Mouse (Mus musculus) brown adipose tissue, adult 24 weeks (tissue): ENCODE results near the gene Arl8b. TPM values are rescaled to one million over a fixed set of nuclear protein-coding genes. Genes with fewer than 3 reads are reported as not detected.
A peak's percentile ranks its signal among the peaks of the same experiment; 100 is the strongest.

Experiments used
- H3K27ac ChIP-seq: fragments of 200-500 bp; replicated peaks from 2 replicates; pipeline ENCODE4 v1.5.1; 2012; ENCODE audit warnings: low read depth, mild to moderate bottlenecking, low read length
- H3K4me1 ChIP-seq: fragments of 200-500 bp; 2 replicates; pipeline ENCODE4 v1.6.1; 2012; ENCODE audit warnings: low read length, mixed read lengths; ENCODE audit not compliant: control insufficient read depth, insufficient read depth, insufficient read length
- H3K4me3 ChIP-seq: fragments of 200-500 bp; 2 replicates; pipeline ENCODE4 v1.5.1; 2012; ENCODE audit warnings: low read depth, mild to moderate bottlenecking, low read length, moderate library complexity; ENCODE audit not compliant: insufficient read depth
- polyA plus RNA-seq: library from polyadenylated mRNA; stranded (reverse); fragments of >200 nt; gene quantifications from 2 replicates; pipeline ENCODE4 v1.2.4, GENCODE M21; 2012; ENCODE audit not compliant: missing spikeins, insufficient read depth, insufficient read length

Arl8b gene
- polyA plus RNA-seq = 66.3 and 96.4 TPM in 2 replicates

DNA sequence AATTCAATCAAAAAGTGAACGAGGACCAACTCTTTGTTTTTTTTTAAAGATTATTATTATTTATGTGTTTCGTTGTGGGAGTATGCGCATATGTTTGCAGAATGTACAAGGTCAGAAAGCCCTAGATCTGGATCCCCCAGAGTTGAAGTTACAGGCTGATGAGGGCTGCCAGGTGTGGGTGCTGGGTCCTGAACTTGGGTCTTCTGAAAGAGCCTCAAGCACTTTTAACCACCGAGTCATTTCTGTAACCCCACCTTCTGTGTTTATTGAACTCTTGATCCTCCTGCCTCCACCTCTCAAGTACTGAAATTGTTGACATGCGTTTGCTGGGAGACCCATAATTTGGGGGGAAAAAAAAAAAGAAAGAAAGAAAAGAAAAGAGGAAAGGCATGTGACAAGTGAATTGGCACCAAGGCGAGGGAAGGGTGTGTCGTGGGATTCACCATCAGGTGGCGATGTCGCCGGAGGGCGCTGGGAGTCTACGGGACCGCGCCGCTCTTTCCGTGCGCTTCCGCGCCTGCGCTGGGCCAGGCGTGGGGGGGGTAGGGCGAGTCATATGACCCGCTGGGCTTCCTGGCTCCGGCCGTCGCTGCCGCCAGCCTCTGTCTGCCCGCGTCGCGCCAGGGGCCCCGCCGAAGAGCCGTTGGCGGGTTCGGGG, at the start of gene Arl8b:
Arl8b (plus strand) TSS at position 574 of the 658 bp plus-strand sequence.
- H3K4me3 ChIP-seq = peak within 1 kb of the TSS; percentile 88
- H3K27ac ChIP-seq = peak within 1 kb of the TSS; percentile 84
- peaks cover 12% of the 10 kb centered on the region for H3K4me1 ChIP-seq

DNA sequence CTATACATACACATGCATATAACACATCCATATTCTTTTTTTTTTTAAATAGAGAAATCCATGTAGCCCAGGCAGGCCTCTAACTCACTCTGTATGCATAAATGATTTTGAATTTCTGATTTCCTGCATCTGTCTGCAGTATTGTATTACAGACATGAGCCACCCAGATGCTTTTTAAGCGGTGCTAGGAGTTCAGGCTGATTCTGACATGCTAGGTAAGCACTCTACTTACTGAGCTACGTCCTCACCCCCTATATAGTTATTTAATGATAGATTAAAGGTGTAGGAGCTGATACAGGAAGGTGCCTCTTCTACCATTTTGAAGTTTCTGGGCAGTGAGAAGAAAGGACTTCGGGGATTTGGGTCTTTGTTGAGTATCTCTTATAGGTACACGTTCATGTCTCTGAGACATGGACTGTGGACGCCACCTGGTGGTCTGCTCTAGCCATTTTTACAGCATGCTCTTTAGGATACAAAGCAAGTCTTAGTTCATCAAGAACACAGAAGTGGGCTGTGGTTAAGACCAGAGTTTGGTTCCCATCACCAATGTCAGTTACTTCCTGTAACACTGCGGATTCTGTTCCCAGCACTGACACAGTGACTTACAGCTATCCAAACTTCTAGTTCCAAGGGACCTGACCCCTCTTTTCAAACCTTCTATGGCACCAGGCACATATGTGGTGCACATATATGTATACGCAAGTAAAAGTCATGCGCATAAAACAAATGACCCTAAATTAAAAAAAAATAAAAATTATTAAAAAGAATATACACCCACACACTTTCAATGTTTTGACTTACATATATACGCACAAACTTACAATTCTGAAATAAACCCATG, 46.8 kb upstream of the Arl8b start:
- Histone ChIP-seq H3K4me3 (no peak overlapping the region), H3K4me1 (no peaks in the 10 kb centered on the region), H3K27ac (no peak overlapping the region)

DNA sequence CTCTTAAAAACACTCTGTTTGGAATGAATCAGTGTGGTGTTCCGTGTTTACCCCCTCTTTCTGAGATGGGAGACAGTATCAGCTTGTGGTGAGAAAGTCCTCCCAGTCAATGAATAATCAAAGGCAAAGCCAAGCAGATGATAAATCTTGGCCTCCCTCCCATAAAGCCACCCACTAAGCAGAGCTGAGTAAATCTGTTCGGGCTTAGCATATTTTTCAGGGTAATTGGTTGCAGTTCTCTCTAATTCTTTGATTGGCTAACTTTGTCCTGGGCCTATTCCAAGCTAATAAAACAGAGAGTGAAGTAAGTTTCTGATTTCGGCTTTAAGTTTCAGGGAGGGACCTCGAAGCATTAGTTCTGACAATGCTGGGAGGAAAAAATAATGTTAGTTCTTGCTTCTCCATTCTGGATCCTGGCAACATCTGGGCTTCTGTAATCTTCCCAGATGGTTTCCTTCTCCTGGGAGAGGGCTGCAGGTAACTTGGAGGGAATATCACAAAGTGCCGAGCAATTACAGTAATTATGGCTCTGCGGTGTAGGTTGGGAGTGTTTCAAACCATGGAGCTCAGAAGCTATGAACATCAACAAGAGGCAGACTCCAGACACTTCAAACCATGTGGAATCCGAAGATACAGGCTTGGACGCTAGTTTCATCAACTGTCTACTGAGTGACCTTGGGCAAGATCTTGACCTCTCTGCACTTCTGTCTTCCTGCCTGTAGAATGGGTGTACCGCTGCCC, 44.3 kb upstream of the Arl8b start:
- no peak overlapping the region for H3K27ac ChIP-seq
- no peaks in the 10 kb centered on the region for H3K4me1 ChIP-seq
- H3K4me3 ChIP-seq = no peak overlapping the region

GRCm38 (mm10) chr6:108740579-108740978, 42.3 kb upstream of the Arl8b start:
- no peak overlapping the region for H3K27ac ChIP-seq
- no peak overlapping the region for H3K4me3 ChIP-seq
- H3K4me1 ChIP-seq = no peaks in the 10 kb centered on the region

GRCm38 (mm10) chr6:108743730-108744129, 39.2 kb upstream of the Arl8b start:
- Histone ChIP-seq H3K27ac (no peak overlapping the region), H3K4me3 (no peak overlapping the region), H3K4me1 (no peaks in the 10 kb centered on the region)

GRCm38 (mm10) chr6:108751324-108751723, 31.6 kb upstream of the Arl8b start:
- H3K27ac ChIP-seq = no peak overlapping the region
- no peak overlapping the region for H3K4me3 ChIP-seq
- no peaks in the 10 kb centered on the region for H3K4me1 ChIP-seq

GRCm38 (mm10) chr6:108752395-108752794, 30.5 kb upstream of the Arl8b start:
- Histone ChIP-seq H3K27ac (no peak overlapping the region), H3K4me1 (no peaks in the 10 kb centered on the region)

DNA sequence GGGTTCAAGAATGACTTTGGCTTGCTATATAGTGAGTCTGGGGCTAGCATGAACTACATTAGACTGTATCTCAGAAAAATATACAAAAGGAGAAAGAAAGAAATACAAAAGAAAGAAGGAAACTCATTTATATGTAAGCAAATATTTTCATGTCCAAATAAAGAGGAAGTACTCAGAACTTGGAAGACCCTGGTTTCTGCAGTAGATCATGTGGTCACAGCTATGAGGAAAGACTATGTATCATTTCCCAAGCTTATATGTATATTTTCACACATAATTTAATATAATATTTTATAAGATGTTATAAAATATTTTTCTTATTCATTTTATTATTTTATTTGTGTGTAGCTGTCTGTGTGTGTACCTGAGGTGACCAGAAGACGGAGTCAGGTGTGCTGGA, 29.4 kb upstream of the Arl8b start:
- Histone ChIP-seq H3K4me3 (no peak overlapping the region), H3K27ac (no peak overlapping the region), H3K4me1 (no peaks in the 10 kb centered on the region)

More at GRCm38 (mm10) chr6:108752395-108752794, 30.5 kb upstream of the Arl8b start:
- no peak overlapping the region for H3K4me3 ChIP-seq

DNA sequence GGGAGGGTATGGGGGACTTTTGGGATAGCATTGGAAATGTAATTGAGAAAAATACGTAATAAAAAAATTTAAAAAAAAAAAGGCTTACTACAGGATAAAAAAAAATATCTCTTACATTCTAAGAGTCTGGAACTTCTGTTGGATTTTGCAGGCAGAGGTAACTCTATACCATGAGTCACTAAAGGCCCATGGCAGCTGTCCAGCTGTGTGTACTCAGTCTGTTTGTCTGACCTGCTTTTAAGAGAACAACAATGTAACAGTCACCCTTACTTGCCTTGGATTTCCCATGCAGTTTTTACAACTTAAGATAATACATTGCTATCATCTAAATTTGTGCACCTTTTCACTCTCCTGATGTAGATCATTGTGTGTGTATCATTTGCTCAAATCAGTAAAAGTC, 28.5 kb upstream of the Arl8b start:
- no peaks in the 10 kb centered on the region for H3K4me1 ChIP-seq
- H3K27ac ChIP-seq = no peak overlapping the region
- no peak overlapping the region for H3K4me3 ChIP-seq

DNA sequence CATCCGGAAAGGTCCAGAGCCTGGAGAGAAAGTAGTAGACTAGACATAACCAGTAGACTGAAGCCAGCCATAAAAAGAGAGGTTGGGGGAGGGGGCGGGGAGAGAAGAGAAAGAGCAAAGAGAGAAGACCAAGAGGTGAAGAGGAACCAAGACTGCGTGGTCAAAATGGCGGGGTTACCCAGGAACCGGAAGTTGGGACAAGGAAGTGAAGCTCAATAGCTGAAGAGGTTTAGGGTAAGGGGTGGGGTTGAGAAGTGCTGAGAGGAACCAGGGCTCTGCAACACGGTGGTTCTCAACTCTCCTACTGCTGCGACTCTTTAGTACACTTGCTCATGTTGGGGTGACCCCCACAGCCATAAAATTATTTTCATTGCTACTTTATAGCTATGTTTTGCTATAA, 27.0 kb upstream of the Arl8b start:
- Histone ChIP-seq H3K4me3 (no peak overlapping the region), H3K27ac (no peak overlapping the region), H3K4me1 (no peaks in the 10 kb centered on the region)

- Histone ChIP-seq H3K4me1 (no peaks in the 10 kb centered on the region), H3K27ac (no peak overlapping the region), H3K4me3 (no peak overlapping the region)
Measured at GRCm38 (mm10) chr6:108758997-108759697, 23.8 kb upstream of the Arl8b start.

DNA sequence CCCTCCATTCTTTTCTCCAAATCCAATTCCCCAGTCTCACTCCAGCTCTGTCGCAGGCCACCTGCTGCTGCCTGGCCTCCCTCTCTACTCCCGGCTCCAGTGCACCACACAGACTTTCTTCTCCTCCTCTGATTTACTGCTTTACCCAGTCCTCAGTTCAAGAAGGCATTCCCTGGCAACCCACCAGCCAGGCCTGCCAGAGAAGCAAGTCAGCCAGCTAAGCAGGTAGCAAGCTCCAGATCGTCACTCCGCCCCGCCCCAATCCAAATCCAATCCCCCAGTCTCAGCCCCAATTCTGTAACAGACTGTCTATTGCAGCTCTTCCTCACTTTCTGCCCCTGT, 23.2 kb upstream of the Arl8b start:
- Histone ChIP-seq H3K4me1 (no peaks in the 10 kb centered on the region), H3K27ac (no peak overlapping the region), H3K4me3 (no peak overlapping the region)

GRCm38 (mm10) chr6:108770880-108771279, 12.0 kb upstream of the Arl8b start:
- H3K4me3 ChIP-seq = no peak overlapping the region
- H3K27ac ChIP-seq = no peak overlapping the region
- no peaks in the 10 kb centered on the region for H3K4me1 ChIP-seq

DNA sequence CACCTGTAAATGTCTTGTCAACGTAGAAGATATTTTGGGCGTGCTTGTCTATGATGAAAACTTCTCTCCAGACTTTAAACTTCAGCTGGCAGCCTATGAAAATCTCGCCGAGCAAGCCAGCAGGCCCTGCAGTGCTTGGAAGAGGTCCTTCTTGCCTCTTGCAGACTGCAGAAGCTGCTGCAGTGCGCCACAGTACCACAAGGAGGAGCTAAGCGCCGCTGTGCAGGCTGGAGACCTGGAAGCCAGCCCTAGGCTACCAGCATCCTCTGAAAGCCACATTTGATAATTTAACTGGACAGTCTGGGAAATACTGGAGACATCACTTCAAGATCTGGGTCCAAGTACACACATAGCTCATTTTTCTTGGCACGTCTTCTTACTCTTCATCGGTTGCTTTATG, 10.0 kb upstream of the Arl8b start:
- H3K27ac ChIP-seq = no peak overlapping the region

DNA sequence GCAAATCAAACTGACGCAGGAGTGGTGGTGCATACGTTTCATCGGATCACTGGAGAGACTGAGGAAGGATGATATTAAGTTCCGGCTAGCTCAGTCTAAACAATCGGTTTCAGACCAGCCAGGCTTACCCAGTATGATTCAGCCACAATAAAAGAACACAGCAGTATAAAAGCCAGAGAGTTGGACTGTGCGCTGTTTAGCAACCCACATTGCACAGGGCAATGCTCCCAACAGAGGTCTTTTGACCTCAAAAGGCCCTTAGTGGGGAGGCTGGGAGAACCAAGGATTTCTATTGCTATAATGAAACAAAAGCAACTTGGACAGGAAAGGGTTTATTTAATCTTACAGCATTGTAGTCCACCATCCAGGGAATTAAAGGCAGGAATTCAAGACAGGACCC, 9.4 kb upstream of the Arl8b start:
- no peaks in the 10 kb centered on the region for H3K4me1 ChIP-seq
- H3K27ac ChIP-seq = no peak overlapping the region
- H3K4me3 ChIP-seq = no peak overlapping the region

More for the DNA sequence above, 10.0 kb upstream of the Arl8b start:
- Histone ChIP-seq H3K4me1 (no peaks in the 10 kb centered on the region), H3K4me3 (no peak overlapping the region)
